Mouse (Mus musculus) ES-E14 (cell line): ENCODE results near the gene Tma7. TPM values are rescaled to one million over a fixed set of nuclear protein-coding genes. Genes with fewer than 3 reads are reported as not detected.

Experiments used
- DNase-seq: peaks from one replicate; pipeline ENCODE4 v3.0.0-alpha.2; 2013; ENCODE audit warnings: low read depth, low spot score
- H3K27ac ChIP-seq: 2 replicates; pipeline ENCODE4 v1.5.1; 2012; ENCODE audit warnings: low read depth, mild to moderate bottlenecking, low read length, moderate library complexity, mixed read lengths; ENCODE audit not compliant: poor library complexity, insufficient read depth, severe bottlenecking
- H3K36me3 ChIP-seq: 2 replicates; pipeline ENCODE4 v1.6.1; 2012; ENCODE audit warnings: mild to moderate bottlenecking, low read length, moderate library complexity, mixed read lengths; ENCODE audit not compliant: control insufficient read depth, poor library complexity, insufficient read depth, severe bottlenecking
- H3K4me1 ChIP-seq, 2 experiments: fragments of 150-350 bp in 1 of 2; sonication (generic) in 1 of 2; 2 replicates each; pipeline ENCODE4 v1.6.1; 2012; ENCODE audit warnings: low read length in 2 of 2, mild to moderate bottlenecking in 1 of 2, mixed read lengths in 1 of 2; ENCODE audit not compliant: control insufficient read depth in 2 of 2, insufficient read depth in 2 of 2, poor library complexity in 1 of 2
- H3K4me3 ChIP-seq, 2 experiments: fragments of 150-350 bp in 1 of 2; sonication (generic) in 1 of 2; 2 replicates each; pipeline ENCODE4 v1.5.1; 2012; ENCODE audit warnings: low read length in 2 of 2, low read depth in 1 of 2, mild to moderate bottlenecking in 1 of 2, mixed read lengths in 1 of 2; ENCODE audit not compliant: insufficient read depth in 1 of 2, poor library complexity in 1 of 2, severe bottlenecking in 1 of 2
- H3K9ac ChIP-seq: 2 replicates; pipeline ENCODE4 v1.6.1; 2012; ENCODE audit warnings: low read depth, mild to moderate bottlenecking, low read length, mixed read lengths; ENCODE audit not compliant: poor library complexity, insufficient read depth, severe bottlenecking
- H3K9me3 ChIP-seq: fragments of 150-350 bp; sonication (generic); 2 replicates; pipeline ENCODE4 v1.6.1; 2012; ENCODE audit warnings: low read depth, mild to moderate bottlenecking, low read length; ENCODE audit not compliant: control insufficient read depth, insufficient read depth
- CHD2 ChIP-seq: IDR thresholded peaks from 2 replicates; pipeline ENCODE4 v1.6.1; 2014; ENCODE audit warnings: mild to moderate bottlenecking, low read depth, low read length, inconsistent platforms
- HCFC1 ChIP-seq: IDR thresholded peaks from 2 replicates; pipeline ENCODE4 v1.6.1; 2012; ENCODE audit warnings: low read length, inconsistent platforms, borderline replicate concordance; ENCODE audit not compliant: insufficient read depth
- MAFK ChIP-seq: IDR thresholded peaks from 2 replicates; pipeline ENCODE4 v1.6.1; 2014; ENCODE audit warnings: mild to moderate bottlenecking, low read depth, low read length, inconsistent platforms; ENCODE audit not compliant: insufficient read depth
- ZC3H11A ChIP-seq: IDR thresholded peaks from 2 replicates; pipeline ENCODE4 v1.6.1; 2012; ENCODE audit warnings: low read depth, mild to moderate bottlenecking, inconsistent platforms, low read length, borderline replicate concordance
- ZNF384 ChIP-seq: IDR thresholded peaks from 2 replicates; pipeline ENCODE4 v1.6.1; 2012; ENCODE audit warnings: low read depth, low read length, inconsistent platforms
- in situ Hi-C, 2 experiments: fragments of 600-800 bp; cut with MboI; formaldehyde crosslinking; loops; one replicate each; pipeline ENCODE4 v1.15.1; 2025; ENCODE audit warnings: low sequenced_read_pairs in 2 of 2, inconsistent platforms in 1 of 2; ENCODE audit not compliant: unreplicated experiment in 2 of 2
- total RNA-seq: library from RNA; depleted of rRNA; stranded (reverse); fragments of 300-350 nt; gene quantifications from 2 replicates; pipeline ENCODE4 v1.2.3, GENCODE M21; 2012; rRNA removed

Tma7 gene
- total RNA-seq, 1 experiment = 347 TPM

GRCm38 (mm10) chr9:109028421-109028820, 54.0 kb downstream of the Tma7 start:
- Histone ChIP-seq H3K4me3 (no peak overlapping the region), H3K27ac (no peak overlapping the region), H3K36me3 (no peaks in the 10 kb centered on the region), H3K9ac (no peak overlapping the region), H3K9me3 (no peaks in the 10 kb centered on the region), H3K4me1 (peaks cover 0 to 11% of the 10 kb centered on the region in 2 experiments; a peak in 1 of 4 replicates)
- no peak for DNase-seq
- TF ChIP-seq CHD2 = no peak
- no peak for TF ChIP-seq ZC3H11A
- no peak for TF ChIP-seq ZNF384
- in situ Hi-C loops = no loop called here

DNA sequence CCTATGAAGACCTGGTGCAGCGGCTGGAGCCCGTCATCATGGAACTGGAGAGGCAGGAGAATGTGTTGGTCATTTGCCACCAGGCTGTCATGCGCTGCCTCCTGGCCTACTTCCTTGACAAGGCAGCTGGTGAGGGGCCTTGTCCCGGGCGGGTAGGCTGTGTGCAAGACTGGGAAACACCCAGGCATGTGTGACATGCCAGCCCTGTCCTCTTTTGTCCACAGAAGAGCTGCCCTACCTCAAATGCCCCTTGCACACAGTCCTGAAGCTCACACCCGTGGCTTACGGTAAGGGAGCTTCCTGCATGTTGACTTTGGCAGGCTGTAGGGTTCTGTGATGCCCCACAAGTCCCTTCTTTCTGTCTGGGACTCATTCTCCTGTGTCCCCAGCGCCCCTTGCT, 54.9 kb downstream of the Tma7 start:
- TF ChIP-seq CHD2 = no peak
- no peak for TF ChIP-seq HCFC1
- no peak for TF ChIP-seq ZNF384
- no peak for TF ChIP-seq MAFK
- TF ChIP-seq ZC3H11A = no peak
- no peaks in the 10 kb centered on the region for H3K36me3 ChIP-seq
- in situ Hi-C loops = no loop called here
- no peak overlapping the region for H3K27ac ChIP-seq
- no peak for DNase-seq
- H3K9me3 ChIP-seq = no peaks in the 10 kb centered on the region
- H3K9ac ChIP-seq = no peak overlapping the region
- H3K4me1 ChIP-seq = peaks cover 0 to 6% of the 10 kb centered on the region in 2 experiments; a peak in 1 of 4 replicates
- no peak overlapping the region for H3K4me3 ChIP-seq

Other genes with a start within 250 kb of the Tma7 start
- gene Slc26a6, start 229.3 kb downstream of the Tma7 start, total RNA-seq = 15.1 and 19.8 TPM in 2 replicates
- 0.22 and 0.53 TPM in 2 replicates for gene Tmem89, start 168.0 kb downstream of the Tma7 start, total RNA-seq
- gene Uqcrc1, start 146.0 kb downstream of the Tma7 start, total RNA-seq = 354 and 426 TPM in 2 replicates
- gene Col7a1, start 129.0 kb downstream of the Tma7 start, total RNA-seq = 15.1 and 25.5 TPM in 2 replicates
- gene Ucn2, start 96.6 kb downstream of the Tma7 start, total RNA-seq = 0.36 TPM in 1 of 2 replicates, not detected in the other
- gene Pfkfb4, start 90.8 kb downstream of the Tma7 start, total RNA-seq = 4.4 and 5.0 TPM in 2 replicates
- gene Shisa5, start 44.0 kb downstream of the Tma7 start, total RNA-seq = 44.0 and 49.0 TPM in 2 replicates
- gene Trex1, start 22.9 kb downstream of the Tma7 start, total RNA-seq = 6.2 and 7.4 TPM in 2 replicates
- gene Atrip, start 8.5 kb downstream of the Tma7 start, total RNA-seq = 17.1 and 21.7 TPM in 2 replicates
- 7.7 and 11.8 TPM in 2 replicates for gene Ccdc51, start 94 bp downstream of the Tma7 start, total RNA-seq
- gene Plxnb1, start 12.8 kb upstream of the Tma7 start, total RNA-seq = 17.8 and 35.0 TPM in 2 replicates
- not detected in 2 replicates for gene Fbxw21, start 79.5 kb upstream of the Tma7 start, total RNA-seq
- gene Fbxw13, start 113.4 kb upstream of the Tma7 start, total RNA-seq = not detected in 2 replicates
- gene Fbxw20, start 152.2 kb upstream of the Tma7 start, total RNA-seq = not detected in 2 replicates
- gene Fbxw14, start 205.1 kb upstream of the Tma7 start, total RNA-seq = not detected in 2 replicates